Mouse (Mus musculus) MEL (cell line): ENCODE results near the gene Ankrd53. TPM values are rescaled to one million over a fixed set of nuclear protein-coding genes. Genes with fewer than 3 reads are reported as not detected.
A peak's percentile ranks its signal among the peaks of the same experiment; 100 is the strongest.

Source experiments
- DNase-seq: peaks from one replicate; pipeline ENCODE4 v3.0.0; 2011; ENCODE audit warnings: low read depth, low spot score
- H3K27ac ChIP-seq: 2 replicates; pipeline ENCODE4 v1.5.1; 2012; ENCODE audit warnings: low read depth, mild to moderate bottlenecking, control low read depth, low read length, moderate library complexity; ENCODE audit not compliant: control insufficient read depth
- H3K27me3 ChIP-seq, 2 experiments: fragments of 150-350 bp in 1 of 2; sonication (generic) in 1 of 2; 2 replicates each; pipeline ENCODE4 v1.6.1; 2012; ENCODE audit warnings: low read length in 2 of 2, mild to moderate bottlenecking in 2 of 2, improper control_type of control experiment in 1 of 2, moderate library complexity in 1 of 2; ENCODE audit not compliant: insufficient read depth in 2 of 2, control insufficient read depth in 1 of 2
- H3K36me3 ChIP-seq, 2 experiments: 2 replicates each; pipeline ENCODE4 v1.6.1; 2012 to 2014; ENCODE audit warnings: low read length in 2 of 2, improper control_type of control experiment in 1 of 2, inconsistent platforms in 1 of 2, mild to moderate bottlenecking in 1 of 2; ENCODE audit not compliant: insufficient read depth in 2 of 2, control insufficient read depth in 1 of 2
- H3K4me1 ChIP-seq, 2 experiments: fragments of 150-350 bp in 1 of 2; sonication (generic) in 1 of 2; 2 replicates each; pipeline ENCODE4 v1.6.1; 2012; ENCODE audit warnings: low read length in 2 of 2, improper control_type of control experiment in 1 of 2, mild to moderate bottlenecking in 1 of 2; ENCODE audit not compliant: insufficient read depth in 2 of 2, control insufficient read depth in 1 of 2
- H3K4me3 ChIP-seq, 2 experiments: fragments of 150-350 bp in 1 of 2; sonication (generic) in 1 of 2; 2 replicates each; pipeline ENCODE4 v1.5.1; 2012; ENCODE audit warnings: low read depth in 2 of 2, low read length in 2 of 2, mild to moderate bottlenecking in 2 of 2, moderate library complexity in 2 of 2, control low read depth in 1 of 2, improper control_type of control experiment in 1 of 2; ENCODE audit not compliant: control insufficient read depth in 1 of 2, insufficient read depth in 1 of 2
- H3K79me2 ChIP-seq: 2 replicates; pipeline ENCODE4 v1.6.1; 2012; ENCODE audit warnings: mild to moderate bottlenecking, low read length, moderate library complexity; ENCODE audit not compliant: control insufficient read depth, poor library complexity, insufficient read depth
- H3K9ac ChIP-seq: 2 replicates; pipeline ENCODE4 v1.6.1; 2012; ENCODE audit warnings: low read depth, mild to moderate bottlenecking, control low read depth, low read length, moderate library complexity; ENCODE audit not compliant: control insufficient read depth, poor library complexity, severe bottlenecking
- H3K9me3 ChIP-seq: fragments of 150-350 bp; sonication (generic); replicated peaks from 2 replicates; pipeline ENCODE4 v1.6.1; 2012; ENCODE audit warnings: mild to moderate bottlenecking, low read length, improper control_type of control experiment, moderate library complexity; ENCODE audit not compliant: insufficient read depth
- BHLHE40 ChIP-seq: IDR thresholded peaks from 2 replicates; pipeline ENCODE4 v1.6.1; 2012; ENCODE audit warnings: low read depth, mild to moderate bottlenecking, inconsistent platforms, low read length, improper control_type of control experiment, borderline replicate concordance
- CHD1 ChIP-seq: IDR thresholded peaks from 2 replicates; pipeline ENCODE4 v1.6.1; 2012; ENCODE audit warnings: low read depth, mild to moderate bottlenecking, inconsistent platforms, low read length, improper control_type of control experiment
- E2F4 ChIP-seq: IDR thresholded peaks from 2 replicates; pipeline ENCODE4 v1.6.1; 2011; ENCODE audit warnings: low read depth, low read length, improper control_type of control experiment, borderline replicate concordance
- ELF1 ChIP-seq: IDR thresholded peaks from 2 replicates; pipeline ENCODE4 v1.6.1; 2014; ENCODE audit warnings: low read depth, mild to moderate bottlenecking, inconsistent platforms, low read length, improper control_type of control experiment, moderate library complexity
- ETS1 ChIP-seq: IDR thresholded peaks from 2 replicates; pipeline ENCODE4 v1.6.1; 2012; ENCODE audit warnings: low read depth, mild to moderate bottlenecking, inconsistent platforms, low read length, improper control_type of control experiment, moderate library complexity
- GATA1 ChIP-seq: IDR thresholded peaks from 2 replicates; pipeline ENCODE4 v1.6.1; 2011; ENCODE audit warnings: low read depth, low read length, improper control_type of control experiment
- MXI1 ChIP-seq: IDR thresholded peaks from 2 replicates; pipeline ENCODE4 v1.6.1; 2011; ENCODE audit warnings: mild to moderate bottlenecking, low read depth, low read length, improper control_type of control experiment
- MYC ChIP-seq: IDR thresholded peaks from 2 replicates; pipeline ENCODE4 v1.6.1; 2011; ENCODE audit warnings: low read depth, mild to moderate bottlenecking, low read length, improper control_type of control experiment, moderate library complexity
- NRF1 ChIP-seq: IDR thresholded peaks from 2 replicates; pipeline ENCODE4 v1.6.1; 2014; ENCODE audit warnings: low read depth, mild to moderate bottlenecking, inconsistent platforms, low read length, improper control_type of control experiment, moderate library complexity; ENCODE audit not compliant: poor library complexity, insufficient read depth, severe bottlenecking
- POLR2A ChIP-seq, 2 experiments: IDR thresholded peaks; 2 replicates each; pipeline ENCODE4 v1.6.1; 2011 to 2012; ENCODE audit warnings: low read length in 2 of 2, mild to moderate bottlenecking in 2 of 2, control low read depth in 1 of 2, improper control_type of control experiment in 1 of 2, low read depth in 1 of 2, moderate library complexity in 1 of 2; ENCODE audit not compliant: control insufficient read depth in 1 of 2, insufficient read depth in 1 of 2, poor library complexity in 1 of 2
- RCOR1 ChIP-seq: IDR thresholded peaks from 2 replicates; pipeline ENCODE4 v1.6.1; 2012; ENCODE audit warnings: low read depth, mild to moderate bottlenecking, inconsistent platforms, low read length, improper control_type of control experiment
- USF1 ChIP-seq: IDR thresholded peaks from 2 replicates; pipeline ENCODE4 v1.6.1; 2014; ENCODE audit warnings: low read depth, mild to moderate bottlenecking, inconsistent platforms, low read length, improper control_type of control experiment, moderate library complexity
- USF2 ChIP-seq, 2 experiments: IDR thresholded peaks; 2 replicates each; pipeline ENCODE4 v1.6.1; 2011 to 2012; ENCODE audit warnings: improper control_type of control experiment in 2 of 2, low read length in 2 of 2, borderline replicate concordance in 1 of 2, inconsistent platforms in 1 of 2, low read depth in 1 of 2, mild to moderate bottlenecking in 1 of 2; ENCODE audit not compliant: insufficient read depth in 1 of 2
- ZNF384 ChIP-seq: IDR thresholded peaks from 2 replicates; pipeline ENCODE4 v1.6.1; 2012; ENCODE audit warnings: low read depth, mild to moderate bottlenecking, inconsistent platforms, low read length, improper control_type of control experiment
- polyA plus RNA-seq, 2 experiments: library from polyadenylated mRNA; stranded (reverse) in 1 of 2; unstranded in 1 of 2; fragments of >175 nt in 1 of 2; fragments of >200 nt in 1 of 2; gene quantifications; 2 replicates each; pipeline versions ENCODE4 v1.2.1 to v1.2.4; 2012; ENCODE audit warnings: low replicate concordance in 2 of 2, low read depth in 1 of 2; ENCODE audit not compliant: insufficient read length in 2 of 2, insufficient read depth in 1 of 2, missing spikeins in 1 of 2
- total RNA-seq: library from RNA; depleted of rRNA; stranded (reverse); fragments of 300-350 nt; gene quantifications from 2 replicates; pipeline ENCODE4 v1.2.3, GENCODE M21; 2012

The Ankrd53 gene
- total and polyA plus RNA-seq, 3 experiments = 0.67 TPM; not detected in 2

DNA sequence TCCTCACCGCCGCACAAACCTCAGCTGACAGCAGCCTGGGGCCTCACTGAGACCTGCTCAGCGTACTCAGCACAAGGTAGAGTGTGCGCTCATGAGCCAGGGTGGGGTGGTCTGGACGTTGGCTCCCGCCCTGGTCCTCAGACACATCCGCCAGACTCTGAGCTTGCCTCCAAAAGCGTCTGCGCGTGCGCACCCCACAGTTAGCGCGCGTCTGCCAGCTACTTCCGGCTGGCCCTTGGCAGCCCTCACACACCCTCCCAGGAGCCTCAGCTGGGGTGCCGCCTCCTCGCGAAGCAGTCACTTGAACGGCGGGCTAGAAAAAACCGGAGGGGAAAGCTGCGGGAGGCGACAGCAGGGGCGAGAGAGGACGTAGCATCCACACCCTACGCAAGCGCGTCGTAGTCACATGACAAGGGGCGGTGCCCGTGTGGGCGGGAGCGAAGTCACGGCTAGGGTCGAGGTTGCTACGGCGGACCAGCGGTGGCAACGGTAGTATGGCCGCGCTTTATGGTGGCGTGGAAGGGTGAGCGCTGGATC is 32.4 kb downstream of the Ankrd53 start, which contains the start of gene Nagk (continued):
- TF ChIP-seq MYC (0 out of 2 replicates have a peak, but pooled peaks have one; percentile 56), POLR2A (IDR thresholded peaks at IDR 0.05; ENCODE audit: control insufficient read depth in 1 of 2, insufficient read depth in 1 of 2, low read depth in 1 of 2, low read length in 2 of 2, poor library complexity in 1 of 2) (peak in 1 of 2 experiments; percentile 88; a peak in 3 of 4 replicates), GATA1 (no peak)

DNA sequence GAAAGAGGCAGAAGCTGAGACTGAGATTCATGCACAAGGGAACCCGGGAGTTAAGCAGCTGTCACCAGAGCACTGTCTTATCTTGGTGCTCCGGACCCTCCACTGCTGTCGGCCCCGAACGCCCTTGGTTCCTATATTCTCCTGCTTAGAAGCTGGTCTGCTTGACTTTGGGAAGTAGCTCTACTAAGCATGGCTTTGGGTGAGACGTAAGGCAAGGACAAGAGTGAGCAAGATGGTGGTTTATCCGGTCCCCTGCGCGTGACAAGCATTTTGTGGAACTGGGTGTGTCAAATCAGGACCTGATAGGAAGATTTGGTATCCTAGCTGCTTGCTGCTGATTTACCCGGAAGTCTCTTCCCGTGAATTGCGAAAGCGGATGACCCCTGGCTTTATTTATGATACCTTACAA is 33.1 kb downstream of the Ankrd53 start:
- DNase-seq = peak; percentile 67

DNA sequence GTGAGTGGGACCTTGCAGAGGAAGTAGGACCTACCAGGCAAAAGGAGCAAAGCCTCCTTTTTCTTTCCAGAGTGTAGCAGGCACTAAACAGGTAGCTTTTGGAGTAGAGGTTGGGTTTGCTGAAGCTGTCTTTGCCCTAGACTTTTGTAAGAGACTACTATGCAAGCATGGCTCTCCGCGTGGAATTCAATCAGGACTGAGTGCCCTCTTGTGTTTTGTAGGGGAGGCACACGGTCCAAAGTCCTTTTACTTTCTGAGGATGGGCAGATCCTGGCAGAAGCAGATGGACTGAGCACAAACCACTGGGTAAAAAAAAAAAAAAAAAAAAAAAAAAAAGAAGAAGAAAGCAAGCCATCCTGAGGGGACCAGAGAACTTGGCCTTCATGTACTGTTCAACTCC is 34.2 kb downstream of the Ankrd53 start:
- no peak overlapping the region for H3K4me3 ChIP-seq
- H3K27ac ChIP-seq = no peak overlapping the region
- H3K9ac ChIP-seq = no peak overlapping the region
- H3K4me1 ChIP-seq = peaks cover 3 to 9% of the 10 kb centered on the region in 2 experiments
- TF ChIP-seq ZNF384 (0 out of 2 replicates have a peak, but pooled peaks have one; percentile 22), E2F4 (no peak)
- no peaks in the 10 kb centered on the region for H3K9me3 ChIP-seq
- H3K36me3 ChIP-seq = peaks cover 0 to 5% of the 10 kb centered on the region in 2 experiments; a peak in 2 of 4 replicates
- no peak for DNase-seq
- H3K27me3 ChIP-seq = no peaks in the 10 kb centered on the region
- no peaks in the 10 kb centered on the region; the same call in 1 of the 2 replicates for H3K79me2 ChIP-seq

More for the DNA sequence above, 33.1 kb downstream of the Ankrd53 start:
- TF ChIP-seq BHLHE40 (peak; percentile 79), NRF1 (0 out of 2 replicates have a peak, but pooled peaks have one; percentile 8), POLR2A (IDR thresholded peaks at IDR 0.05; ENCODE audit: control insufficient read depth in 1 of 2, insufficient read depth in 1 of 2, low read depth in 1 of 2, low read length in 2 of 2, poor library complexity in 1 of 2) (no peak), ELF1 (peak; percentile 62; the same call in 1 of the 2 replicates), CHD1 (no peak), GATA1 (peak; percentile 26; the same call in 1 of the 2 replicates), USF1 (0 out of 2 replicates have a peak, but pooled peaks have one; percentile 9), MYC (0 out of 2 replicates have a peak, but pooled peaks have one; percentile 16), ETS1 (0 out of 2 replicates have a peak, but pooled peaks have one; percentile 14), MXI1 (0 out of 2 replicates have a peak, but pooled peaks have one; percentile 2), USF2 (IDR thresholded peaks at IDR 0.05; ENCODE audit: borderline replicate concordance in 1 of 2, insufficient read depth in 1 of 2, low read depth in 1 of 2, low read length in 2 of 2) (no peak), RCOR1 (peak; percentile 83)
- Histone ChIP-seq H3K9ac (peak overlapping the region; percentile 85), H3K79me2 (no peaks in the 10 kb centered on the region; the same call in 1 of the 2 replicates), H3K4me1 (peaks cover 6 to 21% of the 10 kb centered on the region in 2 experiments), H3K36me3 (peaks cover 0 to 16% of the 10 kb centered on the region in 2 experiments; a peak in 2 of 4 replicates), H3K27ac (peak overlapping the region; percentile 83), H3K4me3 (peak overlapping the region; percentile 51 to 72), H3K9me3 (no peaks in the 10 kb centered on the region), H3K27me3 (no peaks in the 10 kb centered on the region)
